ENCODE assay signal across 8 mouse cellular contexts in the genomic region with DNA sequence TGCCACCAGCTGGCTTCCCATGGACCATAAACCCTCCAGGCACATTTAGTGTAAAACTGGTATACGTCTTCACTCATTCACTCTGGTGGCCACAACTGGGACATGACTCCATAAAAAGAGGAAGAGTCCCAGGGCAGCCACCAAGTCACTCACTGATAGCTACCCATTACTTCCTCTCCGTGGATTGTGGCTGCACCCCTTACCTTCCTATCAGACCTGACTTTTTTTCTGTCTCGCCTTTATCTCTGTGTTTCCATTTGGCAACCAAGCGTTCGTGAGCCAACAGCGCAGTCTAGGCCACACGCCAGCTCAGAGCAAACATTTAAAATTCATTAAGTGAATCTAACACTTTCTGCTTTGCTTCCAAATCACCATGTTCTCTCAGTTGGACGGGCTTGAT. TPM values are rescaled to one million over a fixed set of nuclear protein-coding genes. Genes with fewer than 3 reads are reported as not detected.
DNase-seq lines count a peak whose midpoint lies in the region; ATAC-seq and TF ChIP-seq lines count a peak whose summit lies in the region.

No protein-coding gene starts in this region.

- H3K4me2 ChIP-seq in lung, embryonic 14.5 days, result no peak overlapping the region
- no peak overlapping the region for H3K4me2 ChIP-seq in midbrain, embryonic 15.5 days

- no peaks in the 10 kb centered on the region for H3K4me1 ChIP-seq in lung, embryonic 14.5 days (ENCODE audit: insufficient read depth)
- H3K4me1 ChIP-seq in midbrain, embryonic 15.5 days, result no peaks in the 10 kb centered on the region

- no peak for ATAC-seq in lung, embryonic 14.5 days (ENCODE audit: insufficient read depth)
- ATAC-seq in midbrain, embryonic 15.5 days (replicated peaks), result no peak

- H3K9me3 ChIP-seq in lung, embryonic 14.5 days (ENCODE audit: low read depth, low read length), result no peaks in the 10 kb centered on the region
- H3K9me3 ChIP-seq in midbrain, embryonic 15.5 days, result no peaks in the 10 kb centered on the region

- no peak overlapping the region for H3K9ac ChIP-seq in lung, embryonic 14.5 days
- no peak overlapping the region for H3K9ac ChIP-seq in midbrain, embryonic 15.5 days

- TF ChIP-seq CTCF in lung, embryonic 14.5 days (IDR thresholded peaks at IDR 0.05; ENCODE audit: low read depth), result no peak

- no peak overlapping the region for H3K4me3 ChIP-seq in lung, embryonic 14.5 days (ENCODE audit: low read depth, low read length)
- H3K4me3 ChIP-seq in midbrain, embryonic 15.5 days, result no peak overlapping the region

- DNase-seq in ovary, postnatal 36 days (ENCODE audit: low spot score), result peak; percentile 20
- DNase-seq in ovary, adult 18-20 months (ENCODE audit: low spot score), result no peak
- DNase-seq in heart, postnatal 4 days, result peak; percentile 41
- DNase-seq in lung, embryonic 14.5 days, result peak; percentile 58
- peak; percentile 17 to 50 for DNase-seq in spleen, postnatal 36 days (ENCODE audit: low spot score in 2 of 2)
- DNase-seq in gastrocnemius, postnatal 25 days, result no peak
- no peak for DNase-seq in kidney, postnatal 14 days

- no peaks in the 10 kb centered on the region for H3K27me3 ChIP-seq in lung, embryonic 14.5 days (ENCODE audit: insufficient read depth, low read length)
- H3K27me3 ChIP-seq in midbrain, embryonic 15.5 days (replicated peaks), result no peaks in the 10 kb centered on the region

- H3K36me3 ChIP-seq in lung, embryonic 14.5 days (ENCODE audit: insufficient read depth), result no peaks in the 10 kb centered on the region
- no peaks in the 10 kb centered on the region for H3K36me3 ChIP-seq in midbrain, embryonic 15.5 days (replicated peaks)

- 72% methylated on average over 8 of the region's 8 CpGs for WGBS in lung, embryonic 14.5 days
- 88% methylated on average over 8 of the region's 8 CpGs for WGBS in midbrain, embryonic 15.5 days

- no peak overlapping the region for H3K27ac ChIP-seq in lung, embryonic 14.5 days (ENCODE audit: low read depth)
- no peak overlapping the region for H3K27ac ChIP-seq in midbrain, embryonic 15.5 days

RNA-seq across cellular contexts. Expression of a gene that starts 53.9 kb away (rescaled TPM):
- total RNA-seq in heart, postnatal 4 days (2021), result 10 to 100 TPM; 40.9 to 43.2 TPM
- 51.5 and 51.9 TPM in 2 replicates for polyA plus RNA-seq in lung, embryonic 14.5 days (2014; fragmentation: Nextera tagmentation; extraction: Ambion mirVana)
- 10 to 100 TPM; 16.2 to 18.6 TPM for total RNA-seq in gastrocnemius, postnatal 25 days (2021)
- polyA plus RNA-seq in midbrain, embryonic 15.5 days (2015; fragmentation: Nextera tagmentation; extraction: Ambion mirVana), result 9.6 and 10.6 TPM in 2 replicates

Comparison
In these comparisons a context has a peak if more than half of its experiments do, and no peak if none do; other contexts are left out.
1. DNase-seq: peak in ovary, postnatal 36 days (single experiment), heart, postnatal 4 days (single experiment), lung, embryonic 14.5 days (single experiment) and spleen, postnatal 36 days (2 of 2); none in ovary, adult 18-20 months (single experiment), gastrocnemius, postnatal 25 days (single experiment) and kidney, postnatal 14 days (single experiment).